1 mouse cellular context compared by ENCODE assay signal in the genomic region with DNA sequence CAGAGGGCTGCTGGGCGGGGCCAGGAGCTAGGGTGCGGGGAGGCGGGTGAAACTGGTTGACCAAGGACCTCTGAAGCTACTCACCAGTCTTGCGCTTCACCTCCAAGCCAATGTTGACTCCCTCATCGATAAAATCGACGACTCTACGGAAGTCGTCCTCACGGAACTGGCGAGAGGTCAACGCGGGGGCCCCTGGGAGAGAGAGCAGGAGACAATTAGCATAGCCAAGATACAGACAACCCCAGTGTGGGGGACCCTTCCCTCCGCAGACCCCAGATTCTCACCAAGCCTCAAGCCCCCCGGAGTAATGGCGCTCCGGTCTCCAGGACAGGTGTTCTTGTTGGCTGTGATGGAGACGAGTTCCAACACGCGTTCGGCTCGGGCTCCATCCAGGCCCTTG.
TF ChIP-seq lines count a peak whose summit lies in the region.

No protein-coding gene starts in this region.

TF ChIP-seq in MEL, 35 proteins besides CTCF, POLR2A, EP300 and RAD21:
- TF ChIP-seq NRF1 (IDR thresholded peaks at IDR 0.05; ENCODE audit: insufficient read depth, low read depth, low read length, poor library complexity, severe bottlenecking), result no peak
- no peak for TF ChIP-seq ZNF384 (IDR thresholded peaks at IDR 0.05; ENCODE audit: low read depth, low read length)
- no peak for TF ChIP-seq TAL1 (IDR thresholded peaks at IDR 0.05; ENCODE audit: low read length)
- TF ChIP-seq JUND (IDR thresholded peaks at IDR 0.05; ENCODE audit: low read depth, low read length), result no peak
- TF ChIP-seq ZC3H11A (IDR thresholded peaks at IDR 0.05; ENCODE audit: low read depth, low read length), result no peak
- TF ChIP-seq HCFC1 (IDR thresholded peaks at IDR 0.05; ENCODE audit: low read depth, low read length), result no peak
- TF ChIP-seq SIN3A (IDR thresholded peaks at IDR 0.05; ENCODE audit: low read length), result no peak
- TF ChIP-seq MYC (IDR thresholded peaks at IDR 0.05; ENCODE audit: low read depth, low read length), result no peak
- TF ChIP-seq USF2 (IDR thresholded peaks at IDR 0.05; ENCODE audit: borderline replicate concordance in 1 of 2, insufficient read depth in 1 of 2, low read depth in 1 of 2, low read length in 2 of 2), result no peak
- TF ChIP-seq TCF12 (IDR thresholded peaks at IDR 0.05; ENCODE audit: low read depth, low read length), result no peak
- TF ChIP-seq TBP (IDR thresholded peaks at IDR 0.05; ENCODE audit: low read depth, low read length), result no peak
- no peak for TF ChIP-seq CHD2 (IDR thresholded peaks at IDR 0.05; ENCODE audit: low read length)
- TF ChIP-seq ZMIZ1 (IDR thresholded peaks at IDR 0.05; ENCODE audit: low read depth, low read length), result 0 out of 2 replicates have a peak, but pooled peaks have one; percentile 26
- peak; percentile 13; the same call in 1 of the 2 replicates for TF ChIP-seq POLR2AphosphoS2 (IDR thresholded peaks at IDR 0.05; ENCODE audit: low read length)
TF ChIP-seq in MEL: peak in this region for 2.
